Mouse (Mus musculus) spleen, adult 2 months (tissue): ENCODE measurements around the gene Myo6.

Experiments
- CTCF ChIP-seq: fragments of 200-500 bp; IDR thresholded peaks from 2 replicates; pipeline ENCODE4 v1.5.1; 2011; ENCODE audit warnings: mild to moderate bottlenecking, inconsistent platforms; ENCODE audit not compliant: insufficient read depth, insufficient read length, insufficient replicate concordance; ENCODE audit errors: extremely low read depth
- POLR2A ChIP-seq: fragments of 200-500 bp; IDR thresholded peaks from 2 replicates; pipeline ENCODE4 v1.6.1; 2011; ENCODE audit warnings: low read depth, low read length, inconsistent platforms

- TF ChIP-seq POLR2A = no peak
- no peak for TF ChIP-seq CTCF
Observed at GRCm38 (mm10) chr9:80210096-80210495, 45.3 kb downstream of the Myo6 start.
